Comparison of ENCODE assay signal across 17 mouse cellular contexts in the genomic region with DNA sequence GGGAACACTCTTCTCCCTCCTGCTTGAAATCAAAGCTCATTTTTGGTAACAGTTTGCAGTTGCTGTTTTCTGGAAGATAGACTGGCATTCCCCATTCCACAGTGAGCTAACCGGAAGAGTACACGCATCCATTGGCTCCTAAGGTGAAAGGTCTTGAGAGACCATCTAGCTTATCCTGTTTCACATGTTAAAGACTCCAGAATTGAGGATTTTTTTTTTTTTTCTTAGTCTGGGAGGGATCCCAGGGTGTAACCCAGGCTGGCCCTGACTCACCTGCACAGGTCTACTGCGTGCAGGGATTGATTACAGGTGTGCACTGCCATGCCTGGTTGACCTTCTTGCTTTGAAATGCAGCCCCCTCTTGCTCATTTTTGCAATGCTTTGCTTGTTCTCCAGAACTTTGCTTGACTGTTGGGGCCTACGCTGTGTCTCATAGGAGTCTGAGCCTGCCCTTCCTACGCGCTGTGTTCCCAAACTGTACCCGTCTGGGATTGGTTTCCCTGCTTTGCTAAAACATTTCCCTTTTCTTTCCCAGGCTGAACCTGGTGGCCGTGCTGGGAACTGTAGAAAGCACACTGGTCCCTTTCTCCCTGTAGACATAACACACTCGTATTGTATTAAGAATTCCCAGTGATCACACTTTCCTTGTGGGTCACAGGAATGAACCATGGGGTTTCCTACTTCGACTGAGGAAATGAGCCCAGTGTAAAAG. TPM values are rescaled to one million over a fixed set of nuclear protein-coding genes. Genes with fewer than 3 reads are reported as not detected.
DNase-seq lines count a peak whose midpoint lies in the region; ATAC-seq and TF ChIP-seq lines count a peak whose summit lies in the region.
"Had no signal": no experiment of that assay in that cellular context is flagged by ENCODE, and none has a peak within 500 bp of the region (broad histone marks: within the 10 kb centered on the region; RNA-seq: fewer than 3 reads in every experiment).

No protein-coding gene starts in this region.

- TF ChIP-seq POLR2A in cerebellum, adult 2 months (IDR thresholded peaks at IDR 0.05; ENCODE audit: borderline replicate concordance, insufficient read depth, low read length): no peak

- ATAC-seq in lung, embryonic 16.5 days (ENCODE audit: low read depth): peak; percentile 29
- peak; percentile 62 for ATAC-seq in intestine, embryonic 16.5 days
- no peak for ATAC-seq in stomach, embryonic 15.5 days (ENCODE audit: insufficient read depth, low FRiP score, low read depth)
- no peak for ATAC-seq in granulocyte monocyte progenitor cell, adult 5-6 weeks (replicated peaks; ENCODE audit: poor library complexity, severe bottlenecking)
- ATAC-seq: forebrain, embryonic 16.5 days; inflammation-experienced regulatory T-cells, adult 6 months had no signal

- H3K9ac ChIP-seq in lung, embryonic 16.5 days (ENCODE audit: low read length): no peak overlapping the region
- H3K9ac ChIP-seq in intestine, embryonic 16.5 days (ENCODE audit: low read depth, low read length): no peak overlapping the region
- H3K9ac ChIP-seq in stomach, embryonic 15.5 days: no peak overlapping the region
- H3K9ac ChIP-seq: embryonic facial prominence, embryonic 12.5 days; hindbrain, embryonic 12.5 days; liver, embryonic 13.5 days had no signal

- WGBS in heart, embryonic 10.5 days: 88% methylated on average over 10 of the region's 10 CpGs
- WGBS in lung, embryonic 16.5 days: 82% methylated on average over 10 of the region's 10 CpGs
- 90% methylated on average over 10 of the region's 10 CpGs for WGBS in intestine, embryonic 16.5 days
- WGBS in stomach, embryonic 15.5 days: 90% methylated on average over 10 of the region's 10 CpGs
- 94% methylated on average over 10 of the region's 10 CpGs for WGBS in cerebellum, adult 2 months

- H3K27ac ChIP-seq in heart, embryonic 10.5 days: no peak overlapping the region
- H3K27ac ChIP-seq in lung, embryonic 16.5 days (ENCODE audit: low read length): peak overlapping the region; percentile 76
- peak overlapping the region; percentile 62 for H3K27ac ChIP-seq in intestine, embryonic 16.5 days (ENCODE audit: low read length)
- peak overlapping the region; percentile 16; the same call in 1 of the 2 replicates for H3K27ac ChIP-seq in stomach, embryonic 15.5 days
- no peak overlapping the region for H3K27ac ChIP-seq in cerebellum, adult 2 months (ENCODE audit: insufficient read depth, low read length)
- H3K27ac ChIP-seq: embryonic facial prominence, embryonic 12.5 days; hindbrain, embryonic 12.5 days; kidney, postnatal 0 days; liver, embryonic 13.5 days had no signal

- no peak for TF ChIP-seq CTCF in cerebellum, adult 2 months (IDR thresholded peaks at IDR 0.05; ENCODE audit: borderline replicate concordance, insufficient read depth, low read depth, low read length)

- H3K36me3 ChIP-seq in heart, embryonic 10.5 days: no peaks in the 10 kb centered on the region
- peaks cover 4% of the 10 kb centered on the region; the same call in 1 of the 2 replicates for H3K36me3 ChIP-seq in lung, embryonic 16.5 days (ENCODE audit: control insufficient read depth, insufficient read depth, low read length)
- no peaks in the 10 kb centered on the region for H3K36me3 ChIP-seq in intestine, embryonic 16.5 days (ENCODE audit: control insufficient read depth, insufficient read depth, low read length)
- no peaks in the 10 kb centered on the region; the same call in 1 of the 2 replicates for H3K36me3 ChIP-seq in stomach, embryonic 15.5 days
- H3K36me3 ChIP-seq: hindbrain, embryonic 12.5 days; liver, embryonic 13.5 days had no signal

- peak; percentile 59 for DNase-seq in heart, embryonic 10.5 days (ENCODE audit: low spot score)
- no peak for DNase-seq in heart, postnatal 4 days
- DNase-seq in lung, adult 18-20 months: no peak
- DNase-seq in cerebellum, adult 2 months: no peak
- DNase-seq: cerebellum, adult 9-10 months; liver, embryonic 13.5 days; right cerebral cortex, postnatal 4 days; thymus, postnatal 36 days had no signal

- H3K9me3 ChIP-seq in heart, embryonic 10.5 days: no peaks in the 10 kb centered on the region
- no peaks in the 10 kb centered on the region for H3K9me3 ChIP-seq in lung, embryonic 16.5 days (ENCODE audit: control insufficient read depth, low read length)
- no peaks in the 10 kb centered on the region for H3K9me3 ChIP-seq in intestine, embryonic 16.5 days (ENCODE audit: control insufficient read depth, low read length)
- H3K9me3 ChIP-seq in stomach, embryonic 15.5 days: no peaks in the 10 kb centered on the region
- H3K9me3 ChIP-seq: embryonic facial prominence, embryonic 12.5 days; hindbrain, embryonic 12.5 days; liver, embryonic 13.5 days had no signal

- no peak overlapping the region for H3K4me2 ChIP-seq in lung, embryonic 16.5 days (ENCODE audit: low read depth, low read length)
- H3K4me2 ChIP-seq in intestine, embryonic 16.5 days (ENCODE audit: low read depth, low read length): no peak overlapping the region
- H3K4me2 ChIP-seq in stomach, embryonic 15.5 days: no peak overlapping the region
- H3K4me2 ChIP-seq: embryonic facial prominence, embryonic 12.5 days; hindbrain, embryonic 12.5 days; liver, embryonic 13.5 days had no signal

- H3K27me3 ChIP-seq in heart, embryonic 10.5 days (ENCODE audit: insufficient read depth, poor library complexity, severe bottlenecking): no peaks in the 10 kb centered on the region
- H3K27me3 ChIP-seq in lung, embryonic 16.5 days (ENCODE audit: control insufficient read depth, insufficient read depth, low read depth, low read length): no peaks in the 10 kb centered on the region
- no peaks in the 10 kb centered on the region for H3K27me3 ChIP-seq in intestine, embryonic 16.5 days (replicated peaks; ENCODE audit: control insufficient read depth, insufficient read depth, low read length)
- no peaks in the 10 kb centered on the region for H3K27me3 ChIP-seq in stomach, embryonic 15.5 days (replicated peaks)
- H3K27me3 ChIP-seq in cerebellum, adult 2 months (ENCODE audit: control insufficient read depth, insufficient read depth, low read length): no peaks in the 10 kb centered on the region
- H3K27me3 ChIP-seq: embryonic facial prominence, embryonic 12.5 days; hindbrain, embryonic 12.5 days; liver, embryonic 13.5 days had no signal

- H3K4me1 ChIP-seq in heart, embryonic 10.5 days: peaks cover 10% of the 10 kb centered on the region; the same call in 1 of the 2 replicates
- peaks cover 13% of the 10 kb centered on the region for H3K4me1 ChIP-seq in lung, embryonic 16.5 days (replicated peaks; ENCODE audit: control insufficient read depth, insufficient read depth, low read length)
- H3K4me1 ChIP-seq in intestine, embryonic 16.5 days (ENCODE audit: control insufficient read depth, insufficient read depth, low read length): peaks cover 6% of the 10 kb centered on the region
- no peaks in the 10 kb centered on the region for H3K4me1 ChIP-seq in stomach, embryonic 15.5 days
- H3K4me1 ChIP-seq in cerebellum, adult 2 months (ENCODE audit: control insufficient read depth, insufficient read depth, low read length): peaks cover 6% of the 10 kb centered on the region; the same call in 1 of the 2 replicates
- H3K4me1 ChIP-seq: liver, embryonic 13.5 days had no signal

- H3K4me3 ChIP-seq in heart, embryonic 10.5 days: no peak overlapping the region
- no peak overlapping the region for H3K4me3 ChIP-seq in lung, embryonic 16.5 days (ENCODE audit: low read length)
- H3K4me3 ChIP-seq in intestine, embryonic 16.5 days (ENCODE audit: low read length): no peak overlapping the region
- H3K4me3 ChIP-seq in stomach, embryonic 15.5 days (replicated peaks): no peak overlapping the region
- no peak overlapping the region for H3K4me3 ChIP-seq in cerebellum, adult 2 months (replicated peaks; ENCODE audit: insufficient read depth, low read depth, low read length)
- H3K4me3 ChIP-seq: embryonic facial prominence, embryonic 12.5 days; hindbrain, embryonic 12.5 days; liver, embryonic 13.5 days had no signal

RNA-seq across cellular contexts. Expression of a gene that starts 22.4 kb away (rescaled TPM):
- polyA plus RNA-seq in heart, embryonic 10.5 days (2016; fragmentation: Nextera tagmentation; extraction: Ambion mirVana): 9.9 and 17.2 TPM in 2 replicates
- total RNA-seq in heart, postnatal 4 days (2021): 1 to 10 TPM; 3.8 to 4.3 TPM
- polyA plus RNA-seq in lung, embryonic 16.5 days (2015; fragmentation: Nextera tagmentation; extraction: Ambion mirVana): 43.7 and 46.9 TPM in 2 replicates
- polyA plus RNA-seq in intestine, embryonic 16.5 days (2015; fragmentation: Nextera tagmentation; extraction: Ambion mirVana): 18.1 and 20.1 TPM in 2 replicates
- 27.8 and 31.4 TPM in 2 replicates for polyA plus RNA-seq in stomach, embryonic 15.5 days (2015; fragmentation: Nextera tagmentation; extraction: Ambion mirVana)
- 15.3 and 17.6 TPM in 2 replicates for polyA plus RNA-seq in cerebellum, adult 2 months (2012; rRNA removed)
- total RNA-seq in granulocyte monocyte progenitor cell, adult 5-6 weeks (2014; fragmentation: Nextera tagmentation): 4.8 and 6.4 TPM in 2 replicates
- total RNA-seq in granulocyte monocyte progenitor cell, adult 5-6 weeks (2017): 2.3 and 4.2 TPM in 2 replicates

Comparison
In these comparisons a context has a peak if more than half of its experiments do, and no peak if none do; other contexts are left out.
1. H3K27ac ChIP-seq: peak in lung, embryonic 16.5 days (single experiment), intestine, embryonic 16.5 days (single experiment) and stomach, embryonic 15.5 days (single experiment); none in heart, embryonic 10.5 days (single experiment) and cerebellum, adult 2 months (single experiment).
2. ATAC-seq: peak in lung, embryonic 16.5 days (single experiment) and intestine, embryonic 16.5 days (single experiment); none in stomach, embryonic 15.5 days (single experiment) and granulocyte monocyte progenitor cell, adult 5-6 weeks (single experiment).